Mouse (Mus musculus): ENCODE measurements at regions not wholly inside any gene's neighbourhood (a gene's known extent, or its start where the extent isn't known, plus 50 kb on each side); places are given as distances from the start of the nearest gene placed in this dataset.

- no peak for DNase-seq (ENCODE audit: low spot score in 2 of 2)
Observed at GRCm38 (mm10) chr12:12567734-12568104, 305.8 kb downstream of the Fam49a start.

- no peak for DNase-seq (ENCODE audit: low spot score in 2 of 2)
Observed at GRCm38 (mm10) chr12:12567058-12567733, 305.3 kb downstream of the Fam49a start.

GRCm38 (mm10) chr12:12562267-12562666 lies 300.3 kb downstream of the Fam49a start:
- no peak for DNase-seq (ENCODE audit: low spot score in 2 of 2)

GRCm38 (mm10) chr12:12551818-12552217 lies 289.9 kb downstream of the Fam49a start:
- no peak for DNase-seq (ENCODE audit: low spot score in 2 of 2)

- no peak for DNase-seq (ENCODE audit: low spot score in 2 of 2)
Observed at GRCm38 (mm10) chr12:12549649-12550048, 287.7 kb downstream of the Fam49a start.

- no peak for DNase-seq (ENCODE audit: low spot score in 2 of 2)
Observed at GRCm38 (mm10) chr12:12548688-12549087, 286.7 kb downstream of the Fam49a start.

DNA sequence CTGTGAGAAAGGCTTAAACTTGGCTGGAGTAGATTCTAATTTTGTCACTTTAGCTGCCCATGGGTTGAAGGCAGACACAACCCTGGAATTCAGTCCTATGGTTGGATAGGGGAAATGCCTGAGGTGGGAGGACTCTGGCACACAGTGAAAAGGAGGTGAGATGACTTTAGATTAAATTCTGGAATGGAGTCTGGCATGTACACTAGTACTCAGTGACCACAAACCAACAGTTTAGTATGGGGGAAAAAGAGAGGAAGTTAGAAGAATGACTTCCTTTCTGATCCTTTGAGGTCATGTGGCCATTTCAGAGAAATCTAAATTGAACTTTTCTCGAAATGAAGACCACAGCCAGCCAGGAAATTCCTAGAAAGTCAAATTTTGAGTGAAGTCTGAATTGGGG lies 285.5 kb downstream of the Fam49a start:
- no peak for DNase-seq (ENCODE audit: low spot score in 2 of 2)

DNA sequence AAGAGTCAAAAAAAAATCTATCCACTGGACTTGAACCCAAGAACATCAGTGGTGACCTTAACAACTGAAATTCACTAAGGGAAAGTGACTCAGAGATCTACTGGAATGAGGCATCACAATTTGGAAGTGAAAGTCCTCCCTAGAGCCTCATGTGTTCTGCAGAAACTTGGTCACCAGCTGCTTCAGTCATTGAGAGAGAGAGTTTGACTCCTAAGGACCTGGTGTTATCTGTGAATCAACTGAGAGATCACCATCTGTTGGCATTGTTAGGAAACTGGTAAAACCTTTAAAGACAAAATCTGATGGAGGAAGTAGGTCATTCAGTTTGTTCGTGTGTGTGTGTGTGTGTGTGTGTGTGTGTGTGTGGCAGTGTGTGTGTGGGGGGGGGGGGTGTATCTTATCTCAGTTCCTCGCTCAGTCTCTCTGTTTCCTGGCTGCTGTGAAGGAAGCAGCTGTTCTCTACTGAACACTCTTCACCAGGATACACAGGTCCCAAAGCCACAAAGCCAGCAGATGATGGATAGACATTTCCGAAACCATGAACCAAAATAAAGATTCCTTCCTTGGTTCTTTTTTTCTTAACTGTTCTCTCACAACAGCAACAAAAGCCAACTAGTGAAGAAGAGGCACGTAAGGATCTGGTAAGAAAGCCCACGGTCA lies 284.6 kb downstream of the Fam49a start:
- DNase-seq (ENCODE audit: low spot score in 2 of 2): no peak

DNA sequence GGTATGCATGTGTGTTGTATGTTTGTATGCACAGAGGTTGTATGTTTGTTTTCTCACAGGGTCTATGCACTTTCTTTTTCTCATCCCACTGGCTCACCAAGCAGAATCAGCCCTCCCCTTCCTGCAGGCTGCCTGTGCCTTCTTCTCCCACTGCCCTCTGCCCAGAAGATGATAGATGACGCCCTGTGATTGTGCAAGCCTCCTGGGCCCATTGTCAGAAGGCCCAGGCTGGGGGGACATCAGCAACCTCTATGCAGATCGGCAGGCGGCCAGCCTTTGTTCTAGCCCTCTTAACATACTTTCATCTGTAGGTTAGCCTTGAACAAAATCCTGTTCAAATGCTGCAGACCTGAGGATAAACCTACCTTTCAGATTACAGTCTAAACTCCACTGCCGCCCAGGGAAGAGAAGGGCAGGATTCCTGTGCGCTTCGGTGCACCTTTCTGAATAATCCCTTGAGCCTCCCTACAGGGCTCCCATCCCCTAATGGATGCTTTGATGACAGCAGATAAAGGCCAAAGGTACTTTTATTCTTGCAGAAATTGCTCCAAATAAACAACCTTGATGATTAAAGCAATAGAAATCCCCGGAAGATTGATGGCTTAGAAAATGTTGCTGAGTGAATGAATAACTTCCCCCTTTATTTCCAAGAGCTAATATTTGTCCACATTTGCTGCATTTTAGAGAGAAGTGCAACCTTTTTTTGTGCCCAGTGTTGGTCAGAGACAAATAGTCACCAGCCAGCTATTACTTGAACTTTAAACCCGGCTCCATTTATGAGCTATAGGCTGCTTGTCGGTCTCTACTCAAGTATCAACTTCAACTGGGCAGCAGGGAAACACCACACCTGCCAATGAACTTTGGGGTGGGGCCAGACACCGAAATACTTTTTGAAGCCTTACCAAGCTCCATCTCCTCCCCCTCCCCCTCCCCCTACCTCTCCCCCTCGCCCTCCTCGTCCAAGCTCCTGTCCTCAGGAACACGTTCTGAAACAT lies 279.4 kb downstream of the Fam49a start:
- no peak for DNase-seq (ENCODE audit: low spot score in 2 of 2)

GRCm38 (mm10) chr12:12539291-12539690 lies 277.4 kb downstream of the Fam49a start:
- no peak for DNase-seq (ENCODE audit: low spot score in 2 of 2)

DNA sequence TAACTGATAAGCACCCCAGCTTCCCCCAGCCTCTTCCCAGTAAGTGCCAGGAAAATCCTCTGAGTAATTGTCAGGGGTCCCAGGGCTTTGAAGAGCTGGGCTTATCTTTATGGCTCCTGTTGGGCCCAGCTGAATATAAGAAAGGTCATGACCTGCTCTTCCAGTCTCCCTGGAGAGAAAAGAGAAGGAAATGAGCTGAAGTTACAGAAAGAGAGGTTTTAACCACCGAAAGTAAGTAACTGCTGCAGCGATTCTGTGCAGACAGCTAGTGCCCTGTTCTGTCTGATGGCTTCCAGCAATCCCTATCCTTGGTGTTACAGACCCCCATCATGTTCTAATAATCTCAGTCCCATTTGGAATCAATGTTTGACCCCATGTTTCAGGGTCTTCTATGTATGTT lies 272.8 kb downstream of the Fam49a start:
- DNase-seq (ENCODE audit: low spot score in 2 of 2): no peak

DNA sequence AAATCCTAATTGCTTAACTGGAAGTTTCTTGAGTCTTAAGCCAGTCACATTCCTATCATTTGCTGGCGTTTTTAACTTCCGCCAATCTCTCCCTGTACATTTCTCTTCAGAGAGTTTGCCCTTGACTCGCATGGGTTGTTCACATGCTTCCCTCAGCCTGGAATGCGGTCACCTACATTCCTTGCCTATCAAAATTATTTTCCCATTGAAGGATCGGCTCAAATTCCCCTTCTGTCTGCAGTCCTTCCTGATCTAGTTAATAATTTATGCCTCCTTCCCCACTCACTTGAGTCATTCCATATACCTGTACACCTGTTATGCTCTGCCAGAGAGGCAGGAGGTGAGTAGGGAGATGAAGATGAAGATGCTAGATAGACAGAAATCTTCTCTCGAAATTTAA lies 268.9 kb downstream of the Fam49a start:
- DNase-seq (ENCODE audit: low spot score in 2 of 2): no peak

DNA sequence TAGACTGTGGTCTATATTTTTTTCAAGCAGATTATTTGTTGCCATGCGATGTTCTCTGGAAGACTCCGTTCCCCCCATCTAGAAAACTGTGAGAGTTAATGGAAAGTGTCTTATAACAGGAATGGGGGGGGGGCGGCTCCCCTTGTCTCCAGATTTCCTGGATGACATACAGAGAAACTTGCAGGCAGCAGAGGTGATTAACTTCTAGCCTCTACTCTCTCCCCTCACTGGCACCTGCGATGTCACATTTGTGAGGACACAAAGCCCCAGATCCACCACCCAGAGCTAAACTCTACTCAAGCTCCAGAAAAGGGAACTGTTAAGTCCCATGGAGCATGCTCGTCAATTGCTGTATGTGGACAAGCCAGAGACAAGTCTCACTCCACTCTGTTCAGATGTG lies 267.6 kb downstream of the Fam49a start:
- DNase-seq (ENCODE audit: low spot score in 2 of 2): no peak

GRCm38 (mm10) chr12:12528478-12528981 lies 266.6 kb downstream of the Fam49a start:
- no peak for DNase-seq (ENCODE audit: low spot score in 2 of 2)

DNA sequence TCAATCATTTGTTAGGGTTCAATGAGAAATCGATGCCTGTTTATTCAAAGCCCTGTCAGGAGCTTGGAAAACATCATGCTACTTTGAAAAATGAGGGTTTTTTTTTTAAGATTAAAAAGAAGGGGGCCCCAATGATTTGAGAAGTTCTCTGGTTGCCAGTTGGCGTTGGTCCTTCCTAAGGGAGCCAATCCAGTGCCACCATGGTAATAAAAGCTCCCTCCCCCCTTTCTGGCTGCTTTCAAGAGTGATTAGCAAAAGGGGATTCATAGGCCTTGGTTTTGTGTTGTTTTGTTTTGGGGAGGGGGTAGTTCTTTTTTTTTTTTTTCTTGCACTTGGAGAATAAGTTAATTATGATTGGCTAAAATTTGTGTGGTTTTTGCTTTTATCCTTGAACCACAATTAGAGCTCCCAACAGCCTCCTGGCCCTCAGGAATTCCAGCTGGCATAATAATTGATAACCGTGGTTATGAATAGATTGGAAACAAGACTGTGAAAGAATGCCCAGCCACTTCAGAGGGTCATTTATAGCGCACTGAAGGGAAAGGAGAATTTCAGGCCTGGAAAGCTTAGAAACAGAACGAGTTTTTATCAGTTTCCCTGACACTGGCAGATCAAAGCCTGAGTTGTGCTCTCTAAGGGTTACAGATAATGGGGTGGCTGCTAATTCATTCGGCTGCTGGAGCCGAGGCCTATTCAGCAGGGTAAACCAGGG lies 266.0 kb downstream of the Fam49a start:
- DNase-seq (ENCODE audit: low spot score in 2 of 2): no peak

- no peak for DNase-seq (ENCODE audit: low spot score in 2 of 2)
Observed at GRCm38 (mm10) chr12:12527366-12527765, 265.4 kb downstream of the Fam49a start.

DNA sequence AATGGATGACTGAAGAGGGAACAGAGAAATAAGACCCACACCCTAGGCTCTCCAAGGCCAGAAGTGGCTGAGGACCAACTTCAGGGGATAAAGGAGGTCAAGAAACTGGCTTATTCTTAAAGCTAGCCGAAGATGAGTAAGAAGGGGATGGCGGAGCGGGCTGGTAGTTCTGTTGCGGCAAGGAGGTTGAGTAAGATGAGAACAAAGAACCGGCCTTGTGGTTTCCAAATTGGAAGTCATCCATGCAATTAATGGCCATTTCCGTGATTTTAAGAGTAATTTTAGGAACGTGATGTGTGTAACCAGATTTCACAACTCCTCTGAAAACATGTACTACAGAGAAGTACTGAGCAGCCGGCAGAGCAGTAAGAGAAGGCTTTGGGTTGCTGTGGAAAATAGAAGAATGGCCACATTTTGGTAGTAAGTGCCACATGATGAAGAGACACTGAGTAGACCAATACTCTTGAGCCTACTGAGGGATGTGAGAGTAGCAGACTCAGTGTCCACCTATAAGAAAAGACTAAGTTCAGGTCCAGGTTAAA lies 258.4 kb downstream of the Fam49a start:
- DNase-seq (ENCODE audit: low spot score in 2 of 2): no peak

DNA sequence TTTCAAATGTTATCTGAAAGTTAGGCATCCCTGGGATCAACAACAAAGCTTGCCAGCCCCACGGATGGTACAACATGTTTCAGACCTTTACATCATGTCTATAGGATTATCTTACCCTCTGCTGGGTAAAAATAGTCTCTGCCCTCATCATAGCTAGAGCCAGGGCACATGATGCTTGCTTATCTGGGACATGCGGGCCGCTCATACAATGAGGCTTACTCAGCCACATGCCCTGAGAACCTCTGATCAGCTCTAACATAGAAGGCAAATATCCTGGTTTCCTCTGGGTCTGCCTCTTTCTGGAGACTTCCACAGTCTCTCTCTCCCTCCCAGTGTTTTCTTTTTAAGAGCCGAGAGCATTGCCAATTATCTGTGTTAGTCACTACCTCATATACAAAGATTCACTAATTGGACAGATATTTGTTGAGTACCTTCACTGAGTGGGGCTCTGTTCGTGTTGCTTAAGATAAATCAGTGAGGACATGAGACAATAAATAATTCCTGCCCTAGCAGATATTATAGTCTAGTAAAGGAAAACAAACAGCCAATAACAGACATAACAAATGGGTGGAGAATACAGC lies 256.6 kb downstream of the Fam49a start:
- no peak for DNase-seq (ENCODE audit: low spot score in 2 of 2)

DNA sequence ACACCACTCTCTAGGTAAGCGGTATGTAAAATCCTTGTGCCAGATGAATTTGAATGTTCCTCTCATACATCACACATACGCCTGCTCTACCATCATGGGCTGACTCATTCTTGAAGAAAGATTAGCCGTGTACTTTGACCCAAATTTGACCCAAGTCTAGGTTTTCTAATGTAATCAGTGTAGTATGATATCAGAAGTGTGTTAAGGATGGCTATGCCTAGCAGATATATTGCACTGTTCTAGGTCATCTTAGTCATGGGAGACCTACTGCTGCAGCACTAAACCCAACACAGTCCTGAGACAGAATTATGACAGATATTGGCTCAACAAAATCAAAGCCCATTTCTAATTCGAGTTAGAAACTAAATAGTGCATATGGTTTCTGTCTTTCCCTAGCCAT lies 255.1 kb downstream of the Fam49a start:
- DNase-seq (ENCODE audit: low spot score in 2 of 2): no peak

DNA sequence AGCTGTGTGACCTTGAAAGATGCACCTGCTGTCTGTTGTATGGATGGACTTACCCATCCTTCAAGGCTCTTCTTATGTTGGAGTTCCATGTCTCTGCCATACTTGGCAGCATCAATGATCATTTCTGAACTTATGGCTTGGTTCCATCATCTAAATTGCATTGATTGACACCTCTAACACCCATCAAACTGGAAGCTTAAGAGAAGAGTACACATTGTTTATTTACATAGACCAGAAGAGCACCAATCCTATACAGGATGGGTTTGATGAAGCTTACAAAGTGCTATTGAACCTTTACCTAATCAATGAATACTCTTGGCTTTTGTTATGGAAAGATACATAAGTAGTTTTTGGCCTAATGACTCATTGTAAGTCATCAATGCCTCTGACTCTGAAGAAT lies 248.8 kb downstream of the Fam49a start:
- DNase-seq (ENCODE audit: low spot score in 2 of 2): no peak
